Mouse (Mus musculus) ES-Bruce4 (cell line): ENCODE results near the gene Fer. TPM values are rescaled to one million over a fixed set of nuclear protein-coding genes. Genes with fewer than 3 reads are reported as not detected.
A peak's percentile ranks its signal among the peaks of the same experiment; 100 is the strongest.

Source experiments
- H3K27ac ChIP-seq: 2 replicates; pipeline ENCODE4 v1.5.1; 2012; ENCODE audit warnings: low read length, inconsistent platforms; ENCODE audit not compliant: insufficient read depth
- H3K27me3 ChIP-seq: 2 replicates; pipeline ENCODE4 v1.6.1; 2012; ENCODE audit warnings: mild to moderate bottlenecking, low read length, inconsistent platforms; ENCODE audit not compliant: control insufficient read depth, poor library complexity, insufficient read depth, severe bottlenecking
- H3K36me3 ChIP-seq: 2 replicates; pipeline ENCODE4 v1.6.1; 2012; ENCODE audit warnings: inconsistent platforms, mild to moderate bottlenecking, low read length, moderate library complexity; ENCODE audit not compliant: control insufficient read depth, poor library complexity, insufficient read depth, severe bottlenecking
- H3K4me1 ChIP-seq: one replicate; pipeline ENCODE4 v1.8.1; 2011; ENCODE audit warnings: low read length; ENCODE audit not compliant: control insufficient read depth, insufficient read depth
- H3K4me3 ChIP-seq: 2 replicates; pipeline ENCODE4 v1.5.1; 2011; ENCODE audit warnings: low read depth, mild to moderate bottlenecking, low read length
- H3K9ac ChIP-seq: 2 replicates; pipeline ENCODE4 v1.6.1; 2012; ENCODE audit warnings: low read depth, mild to moderate bottlenecking, inconsistent platforms; ENCODE audit not compliant: poor library complexity, severe bottlenecking
- H3K9me3 ChIP-seq: replicated peaks from 2 replicates; pipeline ENCODE4 v1.6.1; 2012; ENCODE audit warnings: mild to moderate bottlenecking, low read length, inconsistent platforms; ENCODE audit not compliant: control insufficient read depth, poor library complexity, insufficient read depth, severe bottlenecking
- CTCF ChIP-seq: IDR thresholded peaks from one replicate; pipeline ENCODE4 v1.8.1; 2011; ENCODE audit warnings: low read depth, low read length
- EP300 ChIP-seq: IDR thresholded peaks from 2 replicates; pipeline ENCODE4 v1.6.1; 2011; ENCODE audit warnings: low read depth, low read length; ENCODE audit not compliant: insufficient read depth
- POLR2A ChIP-seq: IDR thresholded peaks from one replicate; pipeline ENCODE4 v1.8.1; 2011; ENCODE audit warnings: low read length; ENCODE audit not compliant: insufficient read depth
- polyA plus RNA-seq: library from polyadenylated mRNA; stranded (reverse); fragments of >200 nt; gene quantifications from 2 replicates; pipeline ENCODE4 v1.2.4, GENCODE M21; 2011; ENCODE audit warnings: low read depth; ENCODE audit not compliant: missing spikeins, insufficient read depth, insufficient read length

Fer gene
- polyA plus RNA-seq, 1 experiment, result 28.9 TPM

- H3K9me3 ChIP-seq, result no peaks in the 10 kb centered on the region
Measured at GRCm38 (mm10) chr17:63828561-63829332, 34.1 kb upstream of the Fer start.

GRCm38 (mm10) chr17:63831550-63831949 lies 31.3 kb upstream of the Fer start:
- Histone ChIP-seq H3K9ac (no peak overlapping the region), H3K9me3 (no peaks in the 10 kb centered on the region), H3K27ac (no peak overlapping the region), H3K27me3 (no peaks in the 10 kb centered on the region), H3K4me3 (no peak overlapping the region), H3K4me1 (peaks cover 2% of the 10 kb centered on the region), H3K36me3 (no peaks in the 10 kb centered on the region)
- no peak for TF ChIP-seq EP300
- TF ChIP-seq CTCF, result no peak

More at GRCm38 (mm10) chr17:63828561-63829332, 34.1 kb upstream of the Fer start:
- no peak overlapping the region for H3K9ac ChIP-seq
- peaks cover 2% of the 10 kb centered on the region for H3K4me1 ChIP-seq
- no peaks in the 10 kb centered on the region for H3K27me3 ChIP-seq
- H3K27ac ChIP-seq, result peak overlapping the region; percentile 84
- H3K36me3 ChIP-seq, result no peaks in the 10 kb centered on the region
- TF ChIP-seq POLR2A, result no peak
- TF ChIP-seq CTCF, result no peak
- 0 out of 2 replicates have a peak, but pooled peaks have one; percentile 29 for TF ChIP-seq EP300
- H3K4me3 ChIP-seq, result no peak overlapping the region

DNA sequence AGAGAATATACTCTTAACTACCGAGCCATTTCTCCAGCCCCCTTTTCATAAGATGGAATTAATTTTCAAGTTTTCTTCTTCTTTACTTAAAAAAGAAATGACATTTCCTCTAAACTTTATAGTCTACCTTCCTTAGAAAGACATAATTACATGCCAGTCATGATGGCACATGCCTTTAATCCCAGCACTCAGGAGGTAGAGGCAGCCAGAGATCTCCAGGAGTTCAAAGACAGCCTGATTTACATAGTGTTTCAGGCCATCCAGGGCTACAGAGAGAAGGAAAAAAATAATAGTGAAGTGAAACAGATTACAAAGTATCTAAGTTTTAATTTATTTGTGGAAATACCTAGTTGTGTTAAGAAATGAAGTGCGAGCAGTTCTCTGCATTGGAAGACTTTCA lies 26.6 kb upstream of the Fer start:
- TF ChIP-seq CTCF, result no peak
- TF ChIP-seq POLR2A, result no peak
- TF ChIP-seq EP300, result no peak
- H3K27ac ChIP-seq, result no peak overlapping the region
- no peaks in the 10 kb centered on the region for H3K36me3 ChIP-seq
- H3K4me3 ChIP-seq, result no peak overlapping the region
- no peaks in the 10 kb centered on the region for H3K27me3 ChIP-seq
- no peaks in the 10 kb centered on the region for H3K4me1 ChIP-seq
- H3K9me3 ChIP-seq, result no peaks in the 10 kb centered on the region
- H3K9ac ChIP-seq, result no peak overlapping the region

- Histone ChIP-seq H3K4me1 (no peaks in the 10 kb centered on the region), H3K27ac (no peak overlapping the region), H3K4me3 (no peak overlapping the region), H3K9ac (no peak overlapping the region), H3K9me3 (no peaks in the 10 kb centered on the region), H3K36me3 (no peaks in the 10 kb centered on the region), H3K27me3 (no peaks in the 10 kb centered on the region)
- TF ChIP-seq CTCF, result no peak
- no peak for TF ChIP-seq EP300
- TF ChIP-seq POLR2A, result no peak
Measured at GRCm38 (mm10) chr17:63836641-63837040, 26.2 kb upstream of the Fer start.

DNA sequence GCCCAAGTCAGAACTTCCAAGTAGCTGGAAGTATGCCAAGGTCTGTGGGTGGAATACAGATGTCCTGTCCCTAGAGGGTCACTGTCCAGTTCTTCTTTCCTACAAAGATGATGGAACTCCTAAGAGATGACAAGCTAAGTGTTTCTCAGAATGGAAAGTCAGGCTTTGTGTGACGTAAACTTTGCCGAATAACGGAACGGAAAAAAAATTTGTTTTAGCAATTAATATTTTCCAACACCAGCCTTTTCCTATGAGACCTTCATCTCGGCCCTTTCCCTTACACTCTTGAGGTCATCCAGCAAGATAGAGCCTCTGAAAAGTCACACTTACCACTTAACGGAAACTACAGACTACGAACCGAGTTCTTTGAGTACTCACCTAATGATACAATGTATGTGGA lies 24.7 kb upstream of the Fer start:
- Histone ChIP-seq H3K9me3 (no peaks in the 10 kb centered on the region), H3K4me3 (no peak overlapping the region), H3K4me1 (no peaks in the 10 kb centered on the region), H3K9ac (no peak overlapping the region), H3K36me3 (no peaks in the 10 kb centered on the region), H3K27ac (no peak overlapping the region), H3K27me3 (no peaks in the 10 kb centered on the region)
- TF ChIP-seq CTCF, result no peak
- no peak for TF ChIP-seq EP300
- no peak for TF ChIP-seq POLR2A

DNA sequence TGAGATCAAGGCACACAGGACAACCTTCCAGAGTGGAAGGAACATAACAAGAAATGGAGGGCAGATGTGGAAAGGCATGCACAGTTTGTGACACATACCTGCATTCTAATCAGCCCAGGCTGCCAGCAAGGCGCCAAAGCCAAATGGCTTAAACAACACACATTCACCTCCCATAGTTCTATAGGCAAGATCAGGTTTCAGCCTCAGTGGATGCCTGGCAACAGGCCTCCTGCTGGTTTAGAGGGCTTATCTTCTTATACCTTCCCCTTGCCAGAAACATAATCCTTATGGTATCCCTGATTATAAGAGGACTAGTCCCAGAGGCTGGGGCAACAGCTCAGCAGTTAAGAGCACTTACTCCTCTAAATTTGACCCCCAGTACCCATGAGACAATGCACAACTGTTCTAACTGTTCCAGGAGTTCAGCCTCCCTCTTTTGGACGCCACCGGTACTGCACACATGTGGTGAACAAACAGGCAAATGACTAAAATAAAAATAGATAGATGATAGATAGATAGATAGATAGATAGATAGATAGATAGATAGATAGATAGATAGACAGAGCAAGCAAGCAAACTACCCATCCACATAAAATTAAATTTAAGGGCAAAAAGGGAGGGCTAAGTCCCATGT lies 23.1 kb upstream of the Fer start:
- Histone ChIP-seq H3K27me3 (no peaks in the 10 kb centered on the region), H3K9me3 (no peaks in the 10 kb centered on the region), H3K27ac (no peak overlapping the region), H3K4me1 (no peaks in the 10 kb centered on the region), H3K9ac (no peak overlapping the region), H3K36me3 (no peaks in the 10 kb centered on the region), H3K4me3 (no peak overlapping the region)
- TF ChIP-seq POLR2A (no peak), CTCF (no peak), EP300 (no peak)
